In genomic region chr5:145190875-145191798, GRCm38 (mm10) we compare ENCODE assay signal across 8 mouse cellular contexts. TPM values are rescaled to one million over a fixed set of nuclear protein-coding genes. Genes with fewer than 3 reads are reported as not detected.
A peak's percentile ranks its signal among the peaks of the same experiment; 100 is the strongest.
DNase-seq lines count a peak whose midpoint lies in the region; ATAC-seq and TF ChIP-seq lines count a peak whose summit lies in the region.

No protein-coding gene starts in this region.

- H3K4me3 ChIP-seq in forebrain, embryonic 13.5 days: peak overlapping the region; percentile 89
- H3K4me3 ChIP-seq in liver, embryonic 16.5 days (ENCODE audit: low read depth, low read length): peak overlapping the region; percentile 91
- peak overlapping the region; percentile 86 for H3K4me3 ChIP-seq in neural tube, embryonic 12.5 days
- peak overlapping the region; percentile 76 for H3K4me3 ChIP-seq in stomach, postnatal 0 days (ENCODE audit: low read depth, low read length)

- peak; percentile 96 for DNase-seq in ES-CJ7 (ENCODE audit: low read depth, low spot score)
- peak; percentile 95 for DNase-seq in heart, postnatal 10 days
- DNase-seq in large intestine, adult 2 months (ENCODE audit: low read depth, low spot score): peak; percentile 80
- peak; percentile 95 for DNase-seq in stomach, postnatal 0 days (ENCODE audit: low spot score)

- H3K9me3 ChIP-seq in forebrain, embryonic 13.5 days (replicated peaks): no peaks in the 10 kb centered on the region
- no peaks in the 10 kb centered on the region for H3K9me3 ChIP-seq in liver, embryonic 16.5 days (replicated peaks; ENCODE audit: control insufficient read depth, low read length)
- no peaks in the 10 kb centered on the region for H3K9me3 ChIP-seq in neural tube, embryonic 12.5 days
- no peaks in the 10 kb centered on the region for H3K9me3 ChIP-seq in stomach, postnatal 0 days (ENCODE audit: control insufficient read depth, low read length)

- intact Hi-C loops in heart, postnatal 10 days (cut with DNase I): loop anchor here (2.0 kb wide), 1 partner anchor 24 kb away; the partner anchor contains the start of genes Cpsf4 and Ptcd1

- H3K9ac ChIP-seq in forebrain, embryonic 13.5 days: peak overlapping the region; percentile 96
- peak overlapping the region; percentile 93 for H3K9ac ChIP-seq in liver, embryonic 16.5 days (ENCODE audit: low read depth, low read length)
- peak overlapping the region; percentile 92 for H3K9ac ChIP-seq in neural tube, embryonic 12.5 days
- peak overlapping the region; percentile 94 for H3K9ac ChIP-seq in stomach, postnatal 0 days (ENCODE audit: low read length)

- TF ChIP-seq EP300 in stomach, postnatal 0 days (optimal IDR thresholded peaks at IDR 0.05): no peak

- WGBS in forebrain, embryonic 13.5 days: under 1% methylated on average over 41 of the region's 41 CpGs
- WGBS in large intestine, adult 2 months: under 1% methylated on average over 41 of the region's 41 CpGs
- WGBS in liver, embryonic 16.5 days (ENCODE audit: insufficient replicate concordance): under 1% methylated on average over 41 of the region's 41 CpGs
- 1% methylated on average over 41 of the region's 41 CpGs for WGBS in neural tube, embryonic 12.5 days
- WGBS in stomach, postnatal 0 days: under 1% methylated on average over 41 of the region's 41 CpGs

- peak overlapping the region; percentile 90 for H3K4me2 ChIP-seq in forebrain, embryonic 13.5 days
- peak overlapping the region; percentile 85 for H3K4me2 ChIP-seq in liver, embryonic 16.5 days (ENCODE audit: low read depth, low read length)
- H3K4me2 ChIP-seq in neural tube, embryonic 12.5 days (replicated peaks): peak overlapping the region; percentile 85
- H3K4me2 ChIP-seq in stomach, postnatal 0 days (replicated peaks; ENCODE audit: low read depth): peak overlapping the region; percentile 86

- no peaks in the 10 kb centered on the region for H3K27me3 ChIP-seq in forebrain, embryonic 13.5 days
- no peaks in the 10 kb centered on the region for H3K27me3 ChIP-seq in liver, embryonic 16.5 days (ENCODE audit: control insufficient read depth, insufficient read depth, low read depth, low read length)
- H3K27me3 ChIP-seq in neural tube, embryonic 12.5 days (replicated peaks): no peaks in the 10 kb centered on the region
- no peaks in the 10 kb centered on the region for H3K27me3 ChIP-seq in stomach, postnatal 0 days (ENCODE audit: control insufficient read depth, insufficient read depth, low read length)

- H3K4me1 ChIP-seq in forebrain, embryonic 13.5 days: peaks cover 21% of the 10 kb centered on the region
- peaks cover 27% of the 10 kb centered on the region for H3K4me1 ChIP-seq in liver, embryonic 16.5 days (ENCODE audit: control insufficient read depth, low read depth, low read length)
- peaks cover 16% of the 10 kb centered on the region for H3K4me1 ChIP-seq in neural tube, embryonic 12.5 days
- peaks cover 5% of the 10 kb centered on the region; the same call in 1 of the 2 replicates for H3K4me1 ChIP-seq in stomach, postnatal 0 days (replicated peaks; ENCODE audit: control insufficient read depth, insufficient read depth)

- H3K36me3 ChIP-seq in forebrain, embryonic 13.5 days (ENCODE audit: poor library complexity, severe bottlenecking): peaks cover 44% of the 10 kb centered on the region
- peaks cover 32% of the 10 kb centered on the region for H3K36me3 ChIP-seq in liver, embryonic 16.5 days (ENCODE audit: control insufficient read depth, insufficient read depth)
- peaks cover 43% of the 10 kb centered on the region for H3K36me3 ChIP-seq in neural tube, embryonic 12.5 days
- peaks cover 15% of the 10 kb centered on the region; the same call in 1 of the 2 replicates for H3K36me3 ChIP-seq in stomach, postnatal 0 days (ENCODE audit: control insufficient read depth, insufficient read depth, low read length)

- H3K27ac ChIP-seq in forebrain, embryonic 13.5 days: peak overlapping the region; percentile 80
- H3K27ac ChIP-seq in liver, embryonic 16.5 days (ENCODE audit: low read length): peak overlapping the region; percentile 83
- H3K27ac ChIP-seq in neural tube, embryonic 12.5 days: peak overlapping the region; percentile 76
- H3K27ac ChIP-seq in stomach, postnatal 0 days (replicated peaks): peak overlapping the region; percentile 93

- no peak for TF ChIP-seq CTCF in stomach, postnatal 0 days (IDR thresholded peaks at IDR 0.05; ENCODE audit: low read depth)

- peak; percentile 89 for ATAC-seq in cerebellum, adult (ENCODE audit: insufficient number of reproducible peaks, low FRiP score, low TSS enrichment)
- peak; percentile 89 for ATAC-seq in forebrain, embryonic 13.5 days
- peak; percentile 89 for ATAC-seq in liver, embryonic 16.5 days (ENCODE audit: low read depth)
- ATAC-seq in neural tube, embryonic 12.5 days (ENCODE audit: low FRiP score, low read depth): peak; percentile 91
- ATAC-seq in stomach, postnatal 0 days (ENCODE audit: low FRiP score, low TSS enrichment): peak; percentile 93

RNA-seq across cellular contexts. Expression of gene Atp5j2, which starts 0.7 kb away (rescaled TPM):
- 672 and 745 TPM in 2 replicates for polyA plus RNA-seq in forebrain, embryonic 13.5 days (2015; fragmentation: Nextera tagmentation; extraction: Ambion mirVana)
- total RNA-seq in heart, postnatal 10 days (2021): 100 to 1,000 TPM; 843 to 872 TPM
- 335 and 350 TPM in 2 replicates for polyA plus RNA-seq in large intestine, adult 2 months (2012; rRNA removed)
- polyA plus RNA-seq in liver, embryonic 16.5 days (2015; fragmentation: Nextera tagmentation; extraction: Ambion mirVana): 454 and 484 TPM in 2 replicates
- polyA plus RNA-seq in neural tube, embryonic 12.5 days (2016; fragmentation: Nextera tagmentation; extraction: Ambion mirVana): 538 and 555 TPM in 2 replicates
- 602 and 646 TPM in 2 replicates for polyA plus RNA-seq in stomach, postnatal 0 days (2015; fragmentation: Nextera tagmentation; extraction: Ambion mirVana)

RNA-seq across cellular contexts. Expression of gene Zkscan14, which starts 10.5 kb away (rescaled TPM):
- polyA plus RNA-seq in forebrain, embryonic 13.5 days (2015; fragmentation: Nextera tagmentation; extraction: Ambion mirVana): 11.9 and 13.1 TPM in 2 replicates
- total RNA-seq in heart, postnatal 10 days (2021): 1 to 10 TPM; 6.6 to 7.0 TPM
- polyA plus RNA-seq in large intestine, adult 2 months (2012; rRNA removed): 4.7 and 5.7 TPM in 2 replicates
- 6.9 and 7.9 TPM in 2 replicates for polyA plus RNA-seq in liver, embryonic 16.5 days (2015; fragmentation: Nextera tagmentation; extraction: Ambion mirVana)
- polyA plus RNA-seq in neural tube, embryonic 12.5 days (2016; fragmentation: Nextera tagmentation; extraction: Ambion mirVana): 12.7 and 13.0 TPM in 2 replicates
- 9.1 and 9.8 TPM in 2 replicates for polyA plus RNA-seq in stomach, postnatal 0 days (2015; fragmentation: Nextera tagmentation; extraction: Ambion mirVana)

RNA-seq across cellular contexts. Expression of gene Zkscan5, which starts 13.2 kb away (rescaled TPM):
- polyA plus RNA-seq in forebrain, embryonic 13.5 days (2015; fragmentation: Nextera tagmentation; extraction: Ambion mirVana): 16.6 and 18.0 TPM in 2 replicates
- total RNA-seq in heart, postnatal 10 days (2021): 10 to 100 TPM; 11.4 to 12.1 TPM
- 3.8 and 4.9 TPM in 2 replicates for polyA plus RNA-seq in large intestine, adult 2 months (2012; rRNA removed)
- 3.8 and 4.3 TPM in 2 replicates for polyA plus RNA-seq in liver, embryonic 16.5 days (2015; fragmentation: Nextera tagmentation; extraction: Ambion mirVana)
- 17.5 and 19.2 TPM in 2 replicates for polyA plus RNA-seq in neural tube, embryonic 12.5 days (2016; fragmentation: Nextera tagmentation; extraction: Ambion mirVana)
- polyA plus RNA-seq in stomach, postnatal 0 days (2015; fragmentation: Nextera tagmentation; extraction: Ambion mirVana): 4.6 and 5.0 TPM in 2 replicates

RNA-seq across cellular contexts. Expression of gene Cpsf4, which starts 24.1 kb away (rescaled TPM):
- polyA plus RNA-seq in forebrain, embryonic 13.5 days (2015; fragmentation: Nextera tagmentation; extraction: Ambion mirVana): 64.0 and 69.6 TPM in 2 replicates
- total RNA-seq in heart, postnatal 10 days (2021): 10 to 100 TPM; 13.2 to 13.7 TPM
- 34.0 and 34.6 TPM in 2 replicates for polyA plus RNA-seq in large intestine, adult 2 months (2012; rRNA removed)
- 22.7 and 24.0 TPM in 2 replicates for polyA plus RNA-seq in liver, embryonic 16.5 days (2015; fragmentation: Nextera tagmentation; extraction: Ambion mirVana)
- polyA plus RNA-seq in neural tube, embryonic 12.5 days (2016; fragmentation: Nextera tagmentation; extraction: Ambion mirVana): 58.5 and 59.5 TPM in 2 replicates
- polyA plus RNA-seq in stomach, postnatal 0 days (2015; fragmentation: Nextera tagmentation; extraction: Ambion mirVana): 19.1 and 19.6 TPM in 2 replicates

RNA-seq across cellular contexts. Expression of gene Ptcd1, which starts 24.2 kb away (rescaled TPM):
- 20.0 and 21.6 TPM in 2 replicates for polyA plus RNA-seq in forebrain, embryonic 13.5 days (2015; fragmentation: Nextera tagmentation; extraction: Ambion mirVana)
- 10 to 100 TPM; 22.6 to 29.2 TPM for total RNA-seq in heart, postnatal 10 days (2021)
- 10.3 and 15.8 TPM in 2 replicates for polyA plus RNA-seq in large intestine, adult 2 months (2012; rRNA removed)
- polyA plus RNA-seq in liver, embryonic 16.5 days (2015; fragmentation: Nextera tagmentation; extraction: Ambion mirVana): 7.3 and 7.8 TPM in 2 replicates
- polyA plus RNA-seq in neural tube, embryonic 12.5 days (2016; fragmentation: Nextera tagmentation; extraction: Ambion mirVana): 20.5 and 21.8 TPM in 2 replicates
- polyA plus RNA-seq in stomach, postnatal 0 days (2015; fragmentation: Nextera tagmentation; extraction: Ambion mirVana): 8.3 and 9.1 TPM in 2 replicates

Comparison
In these comparisons a context has a peak if more than half of its experiments do, and no peak if none do; other contexts are left out.
1. Peak in every context shown above with its lines: DNase-seq, ATAC-seq, H3K4me3 ChIP-seq and H3K27ac ChIP-seq.